Mouse (Mus musculus) testis, adult 2 months (tissue): Measurements from ENCODE around the gene Myh10. TPM values are rescaled to one million over a fixed set of nuclear protein-coding genes. Genes with fewer than 3 reads are reported as not detected.

ENCODE experiments used
- H3K27ac ChIP-seq: fragments of 200-500 bp; 2 replicates; pipeline ENCODE4 v1.5.1; 2012; ENCODE audit warnings: low read depth, low read length; ENCODE audit not compliant: control insufficient read depth, insufficient read depth
- H3K27me3 ChIP-seq: fragments of 200-500 bp; 2 replicates; pipeline ENCODE4 v1.6.1; 2012; ENCODE audit warnings: mild to moderate bottlenecking, low read length, moderate library complexity; ENCODE audit not compliant: control insufficient read depth, insufficient read depth
- H3K36me3 ChIP-seq: fragments of 200-500 bp; 2 replicates; pipeline ENCODE4 v1.6.1; 2012; ENCODE audit warnings: mild to moderate bottlenecking, low read length; ENCODE audit not compliant: control insufficient read depth, insufficient read depth
- H3K4me1 ChIP-seq: fragments of 200-500 bp; 2 replicates; pipeline ENCODE4 v1.6.1; 2012; ENCODE audit warnings: low read length; ENCODE audit not compliant: control insufficient read depth, insufficient read depth
- H3K4me3 ChIP-seq: fragments of 200-500 bp; 2 replicates; pipeline ENCODE4 v1.5.1; 2012; ENCODE audit warnings: low read depth, mild to moderate bottlenecking, low read length, moderate library complexity, mixed read lengths; ENCODE audit not compliant: control insufficient read depth
- CTCF ChIP-seq: fragments of 200-500 bp; IDR thresholded peaks from 2 replicates; pipeline ENCODE4 v1.5.1; 2012; ENCODE audit warnings: low read depth, mild to moderate bottlenecking, inconsistent platforms, low read length, moderate library complexity; ENCODE audit not compliant: control insufficient read depth, insufficient read depth, insufficient replicate concordance
- POLR2A ChIP-seq: fragments of 200-500 bp; IDR thresholded peaks from 2 replicates; pipeline ENCODE4 v1.6.1; 2012; ENCODE audit warnings: low read depth, mild to moderate bottlenecking, inconsistent platforms, low read length, moderate library complexity; ENCODE audit not compliant: control insufficient read depth
- polyA plus RNA-seq: library from polyadenylated mRNA; depleted of rRNA; stranded (reverse); fragments of >200 nt; gene quantifications from 2 replicates; pipeline ENCODE4 v1.2.3, GENCODE M21; 2012

Gene Myh10
- polyA plus RNA-seq, 1 experiment, result 44.2 TPM

DNA sequence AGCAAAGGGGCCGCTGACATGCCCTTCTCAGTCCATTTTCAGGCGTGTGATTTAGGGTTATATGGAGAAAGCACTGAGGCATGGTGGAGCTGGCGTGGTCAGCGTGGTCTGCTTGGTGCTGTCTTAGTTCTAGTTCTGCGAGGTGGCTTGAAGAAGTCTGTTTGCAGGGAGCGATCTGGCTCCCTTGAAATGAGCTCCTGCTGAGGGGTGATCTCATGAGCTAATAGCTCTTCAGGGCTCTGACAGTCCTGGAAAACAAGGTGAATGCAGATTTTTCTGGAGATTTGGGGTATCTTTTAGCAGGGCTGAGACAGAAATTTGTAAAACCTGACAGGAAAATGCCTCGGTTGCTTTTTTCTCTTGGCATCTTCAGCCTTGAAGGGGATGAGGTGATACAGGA lies 48.1 kb downstream of the Myh10 start:
- H3K4me1 ChIP-seq, result no peaks in the 10 kb centered on the region
- H3K36me3 ChIP-seq, result no peaks in the 10 kb centered on the region
- no peaks in the 10 kb centered on the region for H3K27me3 ChIP-seq
- H3K4me3 ChIP-seq, result no peak overlapping the region
- no peak for TF ChIP-seq POLR2A
- TF ChIP-seq CTCF, result no peak
- no peak overlapping the region for H3K27ac ChIP-seq

DNA sequence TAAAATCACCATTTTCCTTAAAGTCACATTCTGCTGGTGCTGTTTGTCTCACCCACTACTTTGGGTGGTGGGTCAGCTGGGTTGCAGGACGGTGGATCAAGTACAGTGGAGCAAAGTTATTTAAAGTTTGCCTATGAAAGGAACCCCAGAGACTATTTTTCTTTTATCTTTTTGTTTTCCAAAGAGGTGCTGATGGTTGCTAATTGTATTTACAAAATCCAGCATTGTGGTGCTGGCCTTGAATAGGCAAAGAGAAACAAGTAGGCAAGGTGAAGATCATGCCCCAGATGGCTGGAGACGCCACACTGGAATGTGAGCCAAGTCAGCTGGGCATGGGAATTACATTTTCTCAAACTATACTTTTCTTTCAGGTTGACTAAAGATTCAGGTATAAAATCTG lies 51.3 kb downstream of the Myh10 start:
- TF ChIP-seq POLR2A (no peak), CTCF (no peak)
- Histone ChIP-seq H3K4me3 (no peak overlapping the region), H3K27ac (no peak overlapping the region), H3K36me3 (no peaks in the 10 kb centered on the region), H3K4me1 (no peaks in the 10 kb centered on the region), H3K27me3 (no peaks in the 10 kb centered on the region)

DNA sequence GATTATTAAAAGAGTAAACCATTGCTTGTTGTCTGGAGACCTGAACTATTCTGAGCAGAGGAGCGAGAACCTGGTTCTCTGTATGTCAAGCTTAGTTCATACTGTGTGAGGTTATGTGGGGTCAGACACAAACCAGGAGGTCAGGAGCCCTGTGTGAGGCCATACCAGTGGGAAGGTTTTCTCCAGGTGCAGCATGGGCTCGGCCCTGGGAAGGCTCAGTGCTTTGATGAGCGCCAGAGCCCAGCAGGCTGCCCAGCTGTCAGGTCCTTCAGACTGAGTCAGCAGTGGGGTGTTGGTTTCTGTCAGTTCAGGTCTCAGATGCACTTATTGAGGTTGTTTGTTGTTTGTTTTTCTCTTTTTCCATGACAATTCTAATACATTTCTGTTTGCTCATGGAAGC lies 52.8 kb downstream of the Myh10 start:
- TF ChIP-seq CTCF (no peak), POLR2A (no peak)

GRCm38 (mm10) chr11:68745374-68746200 lies 54.2 kb downstream of the Myh10 start:
- Histone ChIP-seq H3K27ac (no peak overlapping the region), H3K4me1 (no peaks in the 10 kb centered on the region), H3K4me3 (no peak overlapping the region), H3K36me3 (no peaks in the 10 kb centered on the region), H3K27me3 (no peaks in the 10 kb centered on the region)
- TF ChIP-seq CTCF, result no peak

More for the DNA sequence above, 52.8 kb downstream of the Myh10 start:
- no peaks in the 10 kb centered on the region for H3K27me3 ChIP-seq
- H3K4me3 ChIP-seq, result no peak overlapping the region
- no peaks in the 10 kb centered on the region for H3K36me3 ChIP-seq
- H3K27ac ChIP-seq, result no peak overlapping the region
- H3K4me1 ChIP-seq, result no peaks in the 10 kb centered on the region

DNA sequence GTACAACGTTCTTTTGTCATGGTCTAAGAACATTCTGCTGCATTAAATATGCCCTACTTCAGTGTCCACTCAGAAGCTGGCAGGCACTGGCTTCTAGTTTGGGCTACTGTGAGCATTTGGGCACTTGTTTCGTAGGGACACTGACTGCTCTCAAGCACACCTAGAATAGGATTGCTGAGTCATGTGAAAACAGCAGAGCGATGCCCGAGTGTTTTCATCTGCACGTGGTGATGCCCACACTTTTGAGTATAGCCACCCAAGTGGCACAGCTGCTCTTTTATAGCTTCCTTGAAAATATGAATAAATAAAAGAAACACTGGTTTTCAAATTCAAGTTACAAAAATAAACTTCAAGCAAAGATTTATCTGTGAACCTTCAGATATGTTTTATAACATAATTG lies 56.8 kb downstream of the Myh10 start:
- Histone ChIP-seq H3K27ac (no peak overlapping the region), H3K36me3 (no peaks in the 10 kb centered on the region; the same call in 1 of the 2 replicates), H3K4me1 (0 out of 2 replicates have a peak, but pooled peaks cover 2% of the 10 kb centered on the region), H3K4me3 (no peak overlapping the region), H3K27me3 (no peaks in the 10 kb centered on the region)
- TF ChIP-seq CTCF, result no peak
- TF ChIP-seq POLR2A, result no peak

DNA sequence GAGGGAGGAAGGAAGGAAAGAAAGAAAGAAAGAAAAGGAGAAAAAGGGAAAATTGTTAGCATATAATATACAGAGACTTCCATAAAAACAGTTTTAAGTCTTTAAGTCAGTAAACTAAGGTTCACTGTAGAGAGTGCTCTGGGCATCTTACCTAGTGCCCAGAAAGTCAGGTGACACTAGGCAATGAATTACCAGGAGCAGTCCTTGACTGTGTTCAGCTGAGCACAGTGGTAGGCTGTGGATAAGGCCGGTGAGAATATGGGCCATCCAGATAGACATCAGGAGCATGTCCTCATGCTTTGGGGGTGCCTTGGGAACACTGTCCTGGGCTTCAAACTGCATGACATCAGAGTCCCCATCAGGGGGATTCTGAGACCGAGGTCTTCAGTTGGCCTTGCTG lies 58.8 kb downstream of the Myh10 start:
- Histone ChIP-seq H3K4me1 (0 out of 2 replicates have a peak, but pooled peaks cover 2% of the 10 kb centered on the region), H3K27ac (no peak overlapping the region), H3K27me3 (no peaks in the 10 kb centered on the region), H3K4me3 (no peak overlapping the region), H3K36me3 (no peaks in the 10 kb centered on the region; the same call in 1 of the 2 replicates)
- TF ChIP-seq POLR2A (no peak), CTCF (no peak)

- H3K4me1 ChIP-seq, result 0 out of 2 replicates have a peak, but pooled peaks cover 2% of the 10 kb centered on the region
- no peaks in the 10 kb centered on the region for H3K27me3 ChIP-seq
- H3K4me3 ChIP-seq, result no peak overlapping the region
- no peaks in the 10 kb centered on the region; the same call in 1 of the 2 replicates for H3K36me3 ChIP-seq
- TF ChIP-seq POLR2A, result no peak
- peak; percentile 49; the same call in 1 of the 2 replicates for TF ChIP-seq CTCF
- H3K27ac ChIP-seq, result no peak overlapping the region
Observed at GRCm38 (mm10) chr11:68750938-68751337, 59.6 kb downstream of the Myh10 start.
